Mouse (Mus musculus): ENCODE measurements around the gene Fbxl22.

The Fbxl22 gene

DNA sequence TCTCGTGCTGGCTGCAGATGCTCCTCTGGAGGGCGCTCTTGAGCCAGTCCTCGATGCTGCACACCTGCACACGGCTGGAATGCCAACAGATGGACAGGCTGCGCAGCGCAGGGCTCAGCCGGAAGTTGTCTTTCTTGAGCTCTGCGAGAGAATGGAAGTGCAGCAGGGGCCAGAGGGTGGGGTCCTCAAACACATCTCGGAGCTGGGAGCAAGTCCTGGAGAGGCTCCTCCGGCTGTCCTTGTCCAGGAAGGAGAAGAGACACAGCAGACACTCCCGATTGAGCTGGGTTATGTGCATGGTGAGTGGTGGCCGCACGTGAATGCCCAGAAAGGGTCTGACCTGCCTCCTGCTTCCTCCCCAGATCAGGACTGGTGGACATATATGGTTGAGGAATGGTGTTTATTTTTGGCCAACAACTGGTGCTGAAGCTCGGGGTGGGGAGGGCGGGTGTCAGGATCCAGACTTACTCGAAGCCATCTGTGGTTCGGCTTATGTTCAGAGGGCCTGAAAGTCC lies at the start of gene Fbxl22:
Gene Fbxl22 (minus strand): TSS at position 338 of the 515 bp plus-strand sequence.
- peak; percentile 42 to 52 for DNase-seq (ENCODE audit: low spot score in 2 of 2)

DNA sequence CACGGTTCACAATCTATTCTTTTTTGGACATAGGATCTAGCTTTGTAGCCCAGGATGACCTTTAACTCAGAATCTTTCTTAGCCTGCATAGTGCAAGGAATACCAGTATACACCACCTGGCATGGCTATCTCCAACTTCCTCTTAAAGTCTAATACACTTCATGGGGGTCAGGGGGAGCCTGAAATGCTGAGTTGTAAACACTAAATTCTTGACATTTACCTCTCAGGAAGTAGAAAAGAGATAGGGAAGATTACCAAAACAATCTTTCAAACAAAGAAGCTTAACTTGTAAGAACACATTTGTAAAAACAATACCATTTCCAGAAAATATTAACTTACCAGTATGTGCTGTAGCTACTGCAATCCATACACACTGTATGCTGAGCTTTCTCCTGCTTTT lies 47.8 kb upstream of the Fbxl22 start:
- no peak for DNase-seq (ENCODE audit: low spot score in 2 of 2)

DNA sequence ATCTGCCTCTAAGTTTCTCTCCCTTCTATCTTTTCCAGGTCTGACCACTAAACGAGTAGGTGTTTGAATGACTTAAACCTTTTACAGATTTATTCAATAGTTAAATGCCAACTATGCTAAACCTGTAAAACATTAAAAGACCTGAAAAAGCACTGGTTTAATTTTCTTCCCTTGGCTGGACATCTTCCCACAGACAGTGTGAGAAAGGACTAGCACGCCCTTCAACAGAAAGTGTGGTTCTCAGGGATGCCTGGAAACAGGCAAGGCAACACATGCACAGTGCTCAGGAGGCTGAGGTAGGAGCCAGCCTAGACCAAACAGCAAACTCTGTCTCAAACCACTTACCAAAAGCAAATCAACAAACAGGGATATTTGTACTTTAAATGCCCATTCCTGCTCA lies 47.1 kb upstream of the Fbxl22 start:
- DNase-seq (ENCODE audit: low spot score in 2 of 2): no peak

DNA sequence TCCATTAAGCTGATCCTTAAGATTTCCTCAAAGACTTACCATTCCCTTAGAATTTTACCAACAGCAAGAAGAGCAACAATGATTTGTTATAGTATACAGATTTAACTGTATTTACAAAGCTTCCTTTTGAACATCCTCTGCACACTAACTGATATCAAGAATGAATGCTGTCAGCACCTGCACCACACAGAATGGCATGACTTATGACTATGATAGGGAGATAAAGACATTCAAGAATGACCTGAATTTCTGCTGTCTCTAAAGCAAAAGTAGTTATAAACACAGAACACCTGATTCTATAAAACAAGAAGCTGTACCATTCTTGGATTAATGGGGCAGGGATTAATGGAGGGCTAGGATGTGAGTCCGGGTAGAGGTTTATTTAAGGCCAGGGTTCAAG lies 46.3 kb upstream of the Fbxl22 start:
- DNase-seq (ENCODE audit: low spot score in 2 of 2): no peak

- DNase-seq (ENCODE audit: low spot score in 2 of 2): no peak
Measured at GRCm38 (mm10) chr9:66560295-66560694, 45.9 kb upstream of the Fbxl22 start.

DNA sequence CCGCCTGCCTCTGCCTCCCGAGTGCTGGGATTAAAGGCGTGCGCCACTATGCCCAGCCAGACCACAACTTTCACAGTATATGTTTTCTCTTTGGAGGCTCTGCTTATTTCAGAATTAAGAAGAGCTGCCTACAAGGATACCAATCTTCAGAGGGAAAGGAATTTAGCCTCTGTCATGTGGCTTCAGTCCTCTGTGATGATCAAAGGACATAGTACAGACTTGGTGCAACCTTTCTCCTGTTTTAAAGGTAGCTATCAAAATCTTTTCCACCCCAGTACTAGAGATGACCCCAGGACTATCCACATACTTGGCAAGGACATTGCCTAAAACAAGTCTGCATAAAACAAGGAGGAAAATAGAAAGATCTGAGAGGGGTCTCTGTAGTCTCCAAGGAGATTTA lies 44.6 kb upstream of the Fbxl22 start:
- DNase-seq (ENCODE audit: low spot score in 2 of 2): no peak

GRCm38 (mm10) chr9:66542785-66543184 lies 28.4 kb upstream of the Fbxl22 start:
- DNase-seq (ENCODE audit: low spot score in 2 of 2): no peak

DNA sequence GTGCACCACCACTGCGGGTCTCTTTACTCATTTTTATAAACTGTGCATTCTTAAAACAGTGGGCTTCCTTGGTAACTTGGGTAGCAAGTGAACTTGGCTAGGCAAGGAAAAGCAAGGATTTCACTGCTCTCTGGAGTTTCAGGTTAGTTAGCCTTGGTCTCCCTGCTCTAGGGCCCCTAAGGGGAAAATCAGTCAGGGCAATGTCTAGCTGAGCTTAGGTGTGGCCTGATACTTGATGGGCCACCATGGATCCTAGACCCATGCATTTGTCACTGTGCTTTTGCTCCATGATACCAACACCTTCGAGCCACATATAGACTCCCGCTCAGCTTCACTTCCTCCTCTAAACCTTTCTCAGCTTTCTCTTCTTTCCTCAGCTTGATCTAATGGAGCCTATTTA lies 7.2 kb upstream of the Fbxl22 start:
- DNase-seq (ENCODE audit: low spot score in 2 of 2): no peak

DNA sequence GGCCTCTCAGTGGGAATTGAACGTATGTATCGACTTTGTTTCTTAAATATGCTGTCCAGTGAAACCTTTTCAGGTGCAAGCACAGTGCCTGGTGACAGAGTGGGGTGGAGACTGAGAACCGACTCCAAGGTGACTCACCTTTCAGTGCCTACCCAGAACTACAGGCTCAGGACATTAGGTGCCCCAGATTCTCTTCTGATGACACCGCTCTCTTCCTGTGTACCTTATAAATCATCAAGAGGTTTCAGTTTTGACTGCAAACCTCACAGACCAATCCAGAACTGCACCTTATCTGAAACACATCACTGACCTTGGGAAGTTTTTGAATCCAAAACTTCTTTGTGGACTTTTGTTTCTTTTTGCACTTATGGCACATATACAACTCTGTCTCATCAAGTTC lies 5.9 kb upstream of the Fbxl22 start:
- DNase-seq (ENCODE audit: low spot score in 2 of 2): no peak

DNA sequence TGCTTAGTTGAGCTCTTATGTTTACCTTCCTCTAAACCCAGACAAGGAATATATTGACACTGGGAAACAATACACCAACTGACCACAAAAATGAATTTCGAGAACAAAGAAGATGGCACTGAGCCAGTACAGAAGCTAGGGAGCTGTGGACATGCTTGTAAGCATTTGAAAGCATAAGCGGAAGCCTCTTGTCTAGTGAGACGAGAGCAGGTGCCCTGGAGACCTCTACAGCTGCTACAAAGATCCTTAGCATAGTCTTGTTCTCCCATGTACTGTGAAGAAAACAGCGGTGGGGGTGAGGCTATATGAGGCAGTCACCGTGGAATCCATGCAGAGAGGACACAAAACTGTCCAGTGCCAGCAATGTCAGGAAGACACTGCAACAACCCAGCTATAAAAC lies 4.5 kb upstream of the Fbxl22 start:
- DNase-seq (ENCODE audit: low spot score in 2 of 2): no peak

- no peak for DNase-seq (ENCODE audit: low spot score in 2 of 2)
Measured at GRCm38 (mm10) chr9:66518251-66518650, 3.9 kb upstream of the Fbxl22 start.

DNA sequence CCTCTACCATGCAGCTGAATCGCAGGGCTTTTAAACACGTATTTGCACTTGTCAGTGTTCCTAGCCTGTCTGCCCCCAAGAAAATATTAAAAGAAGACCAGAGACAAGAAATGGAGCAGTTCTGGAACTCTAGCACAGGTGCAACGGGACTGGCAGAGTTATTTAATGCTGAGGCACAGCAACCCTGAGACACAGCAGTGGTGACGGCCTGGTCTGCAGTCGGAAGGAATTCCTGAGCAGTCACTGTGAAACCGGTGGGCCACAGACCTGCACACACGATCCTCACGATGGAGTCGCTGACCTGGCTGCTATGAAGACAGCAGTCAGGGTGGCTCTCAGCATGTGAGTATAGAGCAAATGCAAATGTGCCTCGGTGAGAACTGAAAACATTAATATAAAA lies 3.4 kb upstream of the Fbxl22 start:
- no peak for DNase-seq (ENCODE audit: low spot score in 2 of 2)

GRCm38 (mm10) chr9:66516296-66516940 lies 2.0 kb upstream of the Fbxl22 start:
- peak in 1 of 2 experiments; percentile 43 for DNase-seq (ENCODE audit: low spot score in 2 of 2)

- DNase-seq (ENCODE audit: low spot score in 2 of 2): no peak
Measured at GRCm38 (mm10) chr9:66515680-66516210, 1.4 kb upstream of the Fbxl22 start.

DNA sequence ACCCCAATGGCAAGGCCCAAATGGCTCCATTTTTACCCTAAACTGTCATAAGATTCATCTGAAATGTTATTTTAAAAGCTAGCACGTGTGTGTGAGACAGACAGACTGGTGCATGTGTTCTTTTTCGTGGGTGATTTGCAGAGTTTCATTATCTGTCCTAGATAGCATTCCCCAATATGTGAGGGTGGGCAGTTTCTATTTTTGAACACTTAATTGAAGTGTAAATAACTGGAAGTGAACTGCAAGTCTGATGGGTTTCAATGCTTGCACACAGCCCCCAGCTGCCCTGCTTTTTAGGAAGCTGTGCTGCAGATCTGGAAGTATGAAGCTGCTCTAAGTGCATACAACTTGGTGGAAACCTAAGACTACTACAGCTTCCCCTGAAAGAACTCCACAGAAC lies 722 bp upstream of the Fbxl22 start:
- no peak for DNase-seq (ENCODE audit: low spot score in 2 of 2)

DNA sequence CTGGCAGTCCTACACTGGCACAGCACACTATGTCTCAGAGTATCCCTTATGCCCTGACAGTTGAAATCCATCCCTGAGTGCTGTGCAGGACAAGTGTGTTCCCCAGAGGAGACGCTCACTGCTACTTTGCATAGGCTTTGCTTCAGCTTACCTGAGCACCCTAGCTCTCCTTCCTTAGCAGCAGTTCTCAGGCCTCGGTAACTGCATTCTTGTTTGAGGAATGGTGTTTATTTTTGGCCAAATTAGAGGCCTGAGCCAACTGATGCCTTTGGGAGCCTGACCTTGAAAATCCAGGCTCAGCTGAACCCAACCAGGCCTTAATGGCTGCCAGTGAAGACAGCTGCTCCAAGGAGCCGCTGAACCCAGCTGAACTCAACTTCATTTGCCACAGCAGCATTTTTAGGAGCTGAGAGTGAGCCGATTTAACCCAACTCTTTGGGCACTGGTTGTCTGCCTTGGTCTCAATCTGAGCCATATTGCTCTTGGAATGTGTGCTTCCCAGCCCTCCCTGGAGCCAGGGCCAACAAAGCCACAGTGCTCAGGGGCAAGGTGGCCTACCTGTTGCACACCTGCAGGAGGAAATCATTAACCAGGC lies 635 bp downstream of the Fbxl22 start:
- DNase-seq (ENCODE audit: low spot score in 2 of 2): no peak

DNA sequence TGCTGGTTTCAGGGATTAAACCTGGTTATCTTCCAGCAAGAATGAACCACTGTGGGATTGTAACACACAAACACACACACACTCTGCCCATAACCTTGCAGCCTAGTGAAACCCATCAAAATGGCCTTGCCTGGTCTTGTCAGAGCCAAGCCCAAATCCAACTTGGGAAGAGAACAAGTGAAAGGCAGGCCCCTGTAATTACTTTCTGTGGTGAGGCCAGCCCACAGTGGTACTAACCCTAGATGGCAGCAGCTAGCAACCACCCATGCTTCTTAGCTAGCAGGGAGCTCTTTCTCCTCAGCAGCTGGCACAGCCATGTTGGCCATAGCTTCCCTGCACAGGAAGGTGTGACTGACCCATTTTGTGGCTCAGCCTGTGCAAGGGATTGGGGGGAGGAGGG lies 1.2 kb downstream of the Fbxl22 start:
- peak in 1 of 2 experiments; percentile 21 for DNase-seq (ENCODE audit: low spot score in 2 of 2)

DNA sequence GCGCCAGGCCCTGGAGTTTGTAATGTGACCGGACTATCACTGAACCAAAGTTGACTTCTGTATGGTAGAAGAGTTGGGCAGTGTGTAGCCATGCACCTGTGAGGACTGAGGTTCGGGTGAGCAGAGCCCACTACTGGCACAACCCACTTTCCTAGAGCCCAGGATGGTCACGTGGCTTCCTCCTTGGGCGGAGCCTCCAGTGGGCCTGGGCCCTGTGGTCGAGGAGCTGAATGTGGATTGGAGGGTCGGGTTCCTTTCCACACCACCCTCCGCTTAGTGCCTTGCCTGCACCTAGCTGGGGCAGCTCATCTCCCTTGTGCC lies 2.1 kb downstream of the Fbxl22 start:
- peak; percentile 76 to 84 for DNase-seq (ENCODE audit: low spot score in 2 of 2)

GRCm38 (mm10) chr9:66511580-66512350 lies 2.6 kb downstream of the Fbxl22 start:
- peak; percentile 91 to 93 for DNase-seq (ENCODE audit: low spot score in 2 of 2)

DNA sequence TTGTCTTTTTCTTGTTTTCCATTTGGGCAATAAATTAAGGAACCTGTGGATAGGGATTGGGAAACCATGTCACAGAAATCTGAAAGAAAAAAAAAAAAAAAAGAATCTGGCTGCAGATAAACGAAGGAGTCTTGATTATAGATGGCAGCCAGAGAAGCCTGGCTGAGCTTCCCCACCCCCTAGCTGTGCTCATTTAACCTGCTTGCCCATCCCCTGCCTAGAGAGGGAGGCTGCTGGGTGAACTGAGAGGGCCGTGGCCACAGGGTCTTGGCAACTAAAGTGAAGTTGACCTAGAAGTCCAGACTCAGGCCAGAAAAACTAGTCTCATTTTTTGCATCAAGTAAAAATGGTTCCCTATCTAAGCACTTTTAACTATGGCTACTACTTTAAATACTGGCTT lies 3.4 kb downstream of the Fbxl22 start:
- no peak for DNase-seq (ENCODE audit: low spot score in 2 of 2)

DNA sequence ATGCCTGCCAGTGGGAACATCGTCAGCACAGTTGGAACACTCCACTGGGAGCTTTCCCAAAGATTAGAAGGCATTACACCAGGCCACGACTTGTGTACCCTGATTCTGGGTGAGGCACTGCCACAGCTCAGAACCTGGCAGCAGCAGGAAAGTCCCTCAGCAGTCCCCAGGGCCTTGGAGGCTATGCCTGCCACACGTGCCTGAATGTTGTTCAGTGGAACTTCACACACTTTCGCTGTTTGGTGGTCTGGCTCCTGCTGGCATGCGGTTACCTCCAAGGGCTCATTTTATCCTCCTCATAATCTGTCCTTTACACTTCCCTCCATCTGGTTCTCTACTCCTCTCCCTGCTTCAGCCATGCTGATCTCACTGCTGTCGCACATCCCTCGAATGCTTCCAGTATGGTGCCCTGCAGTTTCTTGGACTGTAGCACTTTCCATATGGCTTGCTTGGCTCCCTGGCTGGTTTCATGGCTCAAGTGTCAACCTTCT lies 4.0 kb downstream of the Fbxl22 start:
- DNase-seq (ENCODE audit: low spot score in 2 of 2): peak in 1 of 2 experiments; percentile 33

GRCm38 (mm10) chr9:66508890-66509399 lies 5.4 kb downstream of the Fbxl22 start:
- no peak for DNase-seq (ENCODE audit: low spot score in 2 of 2)

Data from urinary bladder, postnatal 36 days (tissue).